Mouse (Mus musculus) liver, embryonic 16.5 days (tissue): ENCODE measurements at regions not wholly inside any gene's neighbourhood (a gene's known extent, or its start where the extent isn't known, plus 50 kb on each side); places are given as distances from the start of the nearest gene placed in this dataset.

Experiments used
- ATAC-seq: fragments of 200-750 bp; cut with Nextera tagmentation; 2 replicates; pipeline ENCODE4 v1.8.0; 2017; ENCODE audit warnings: low read depth, mild to moderate bottlenecking, moderate number of reproducible peaks, moderate library complexity
- H3K27ac ChIP-seq: fragments of 300-500 bp; sonication (generic); 2 replicates; pipeline ENCODE4 v1.5.1; 2014; ENCODE audit warnings: mild to moderate bottlenecking, low read length
- H3K27me3 ChIP-seq: fragments of 300-500 bp; sonication (generic); 2 replicates; pipeline ENCODE4 v1.6.1; 2014; ENCODE audit warnings: low read depth, low read length, mixed read lengths; ENCODE audit not compliant: control insufficient read depth, insufficient read depth
- H3K36me3 ChIP-seq: fragments of 300-500 bp; sonication (generic); 2 replicates; pipeline ENCODE4 v1.6.1; 2014; ENCODE audit warnings: mild to moderate bottlenecking; ENCODE audit not compliant: control insufficient read depth, insufficient read depth
- H3K4me1 ChIP-seq: fragments of 300-500 bp; sonication (generic); 2 replicates; pipeline ENCODE4 v1.6.1; 2014; ENCODE audit warnings: low read depth, low read length, mixed read lengths; ENCODE audit not compliant: control insufficient read depth
- H3K4me2 ChIP-seq: fragments of 300-500 bp; sonication (generic); 2 replicates; pipeline ENCODE4 v1.6.1; 2014; ENCODE audit warnings: low read depth, low read length, mixed read lengths
- H3K4me3 ChIP-seq: fragments of 300-500 bp; sonication (generic); 2 replicates; pipeline ENCODE4 v1.5.1; 2014; ENCODE audit warnings: low read depth, mild to moderate bottlenecking, low read length
- H3K9ac ChIP-seq: fragments of 300-500 bp; sonication (generic); 2 replicates; pipeline ENCODE4 v1.6.1; 2014; ENCODE audit warnings: low read depth, low read length
- H3K9me3 ChIP-seq: fragments of 300-500 bp; sonication (generic); replicated peaks from 2 replicates; pipeline ENCODE4 v1.6.1; 2016; ENCODE audit warnings: low read length; ENCODE audit not compliant: control insufficient read depth
- WGBS: fragments of 180-500 bp; shearing (Covaris S2); extraction: QIAGEN DNeasy Blood & Tissue Kit; methylation state at CpG from one replicate; pipeline ENCODE4 v1.1.7; 2014; ENCODE audit not compliant: insufficient replicate concordance; 5-methylcytosine and 5-hydroxymethylcytosine counted together

- WGBS = 66% methylated on average over 9 of the region's 9 CpGs
- Histone ChIP-seq H3K4me1 (no peaks in the 10 kb centered on the region), H3K36me3 (no peaks in the 10 kb centered on the region), H3K27me3 (no peaks in the 10 kb centered on the region), H3K27ac (no peak overlapping the region), H3K9ac (no peak overlapping the region), H3K4me3 (no peak overlapping the region), H3K9me3 (no peaks in the 10 kb centered on the region), H3K4me2 (no peak overlapping the region)
- no peak for ATAC-seq
Measured at GRCm38 (mm10) chr13:70193270-70193669, 391.1 kb downstream of the Med10 start.

DNA sequence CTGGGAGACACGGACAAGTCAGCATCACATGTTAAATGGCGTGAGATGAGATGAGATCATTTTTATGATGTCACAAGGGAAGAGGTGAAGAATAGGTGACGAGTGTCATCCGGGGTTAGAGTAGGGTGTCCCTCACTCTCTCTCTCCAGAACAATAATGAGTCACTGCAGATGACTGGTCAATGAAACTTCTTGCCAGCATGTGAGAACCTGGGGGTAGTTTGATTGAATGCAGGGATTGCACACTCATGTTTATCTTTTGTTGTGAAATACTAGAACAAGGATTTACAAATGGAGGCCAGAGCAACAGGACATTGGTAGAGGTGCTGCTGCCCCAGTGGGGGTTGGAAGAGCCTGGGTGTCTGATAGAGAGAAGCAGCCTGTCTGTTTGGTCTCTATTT is 393.7 kb downstream of the Med10 start:
- 54% methylated on average over 4 of the region's 4 CpGs for WGBS
- Histone ChIP-seq H3K27ac (no peak overlapping the region), H3K9me3 (no peaks in the 10 kb centered on the region), H3K4me2 (no peak overlapping the region), H3K4me1 (no peaks in the 10 kb centered on the region), H3K36me3 (no peaks in the 10 kb centered on the region), H3K4me3 (no peak overlapping the region), H3K9ac (no peak overlapping the region), H3K27me3 (no peaks in the 10 kb centered on the region)
- no peak for ATAC-seq

DNA sequence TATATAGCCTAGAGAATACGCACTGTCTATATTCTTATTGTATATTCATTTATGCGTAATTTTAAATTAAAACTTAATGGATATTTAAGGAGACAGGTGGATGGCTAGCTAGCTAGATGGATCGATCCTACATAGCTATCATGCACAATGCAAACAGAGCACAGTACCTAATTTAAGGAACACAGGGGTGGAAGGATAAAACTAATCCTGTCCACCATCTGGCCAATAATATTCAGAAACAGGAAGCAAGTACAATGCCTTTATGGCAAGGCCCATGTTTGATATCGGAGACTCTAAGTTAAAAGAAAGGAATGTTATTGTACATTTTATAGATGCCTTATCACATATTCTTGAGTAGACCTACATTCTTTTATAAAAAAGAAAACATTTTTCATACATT is 396.4 kb downstream of the Med10 start:
- Histone ChIP-seq H3K27ac (no peak overlapping the region), H3K4me2 (no peak overlapping the region), H3K9me3 (no peaks in the 10 kb centered on the region), H3K9ac (no peak overlapping the region), H3K4me1 (no peaks in the 10 kb centered on the region), H3K27me3 (no peaks in the 10 kb centered on the region), H3K36me3 (no peaks in the 10 kb centered on the region), H3K4me3 (no peak overlapping the region)
- no peak for ATAC-seq
- WGBS = 67% methylated on average over 4 of the region's 4 CpGs

GRCm38 (mm10) chr13:70199087-70199486 is 396.9 kb downstream of the Med10 start:
- Histone ChIP-seq H3K4me3 (no peak overlapping the region), H3K36me3 (no peaks in the 10 kb centered on the region), H3K27me3 (no peaks in the 10 kb centered on the region), H3K4me2 (no peak overlapping the region), H3K27ac (no peak overlapping the region), H3K4me1 (no peaks in the 10 kb centered on the region), H3K9ac (no peak overlapping the region), H3K9me3 (no peaks in the 10 kb centered on the region)
- 41% methylated on average over 1 of the region's 1 CpGs for WGBS
- no peak for ATAC-seq

GRCm38 (mm10) chr13:70205334-70205733 is 403.1 kb downstream of the Med10 start:
- Histone ChIP-seq H3K4me3 (no peak overlapping the region), H3K27me3 (no peaks in the 10 kb centered on the region), H3K9ac (no peak overlapping the region), H3K4me2 (no peak overlapping the region), H3K4me1 (no peaks in the 10 kb centered on the region), H3K36me3 (no peaks in the 10 kb centered on the region), H3K9me3 (no peaks in the 10 kb centered on the region), H3K27ac (no peak overlapping the region)
- 56% methylated on average over 7 of the region's 7 CpGs for WGBS
- ATAC-seq = no peak

- no peaks in the 10 kb centered on the region for H3K4me1 ChIP-seq
- no peak overlapping the region for H3K27ac ChIP-seq
- H3K4me2 ChIP-seq = no peak overlapping the region
- no peak overlapping the region for H3K9ac ChIP-seq
- no peaks in the 10 kb centered on the region for H3K36me3 ChIP-seq
- ATAC-seq = no peak
- no peaks in the 10 kb centered on the region for H3K27me3 ChIP-seq
- no peaks in the 10 kb centered on the region for H3K9me3 ChIP-seq
- WGBS = 73% methylated on average over 3 of the region's 3 CpGs
- no peak overlapping the region for H3K4me3 ChIP-seq
Measured at GRCm38 (mm10) chr13:70210158-70210557, 408.0 kb downstream of the Med10 start.

DNA sequence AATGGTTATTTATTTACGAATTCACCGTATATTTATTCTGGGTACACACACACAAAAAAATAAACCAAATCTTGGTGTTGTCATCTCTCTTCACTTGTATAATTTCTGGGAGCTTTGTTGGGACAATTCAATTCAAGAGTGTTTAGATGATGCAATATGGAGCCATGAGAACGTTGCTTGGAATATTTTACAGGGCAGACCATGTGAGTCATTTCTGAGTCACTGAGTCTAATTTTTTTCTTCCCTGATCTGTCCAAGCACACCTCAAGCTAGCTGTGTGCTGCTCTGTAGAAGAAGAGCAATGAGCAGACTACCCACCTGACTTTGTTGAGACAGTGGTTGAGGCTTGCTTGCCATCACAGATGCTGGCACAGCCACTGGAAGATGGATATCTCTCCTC is 410.8 kb downstream of the Med10 start:
- Histone ChIP-seq H3K9ac (no peak overlapping the region), H3K27me3 (no peaks in the 10 kb centered on the region), H3K36me3 (no peaks in the 10 kb centered on the region), H3K4me1 (no peaks in the 10 kb centered on the region), H3K4me2 (no peak overlapping the region), H3K9me3 (no peaks in the 10 kb centered on the region), H3K27ac (no peak overlapping the region), H3K4me3 (no peak overlapping the region)
- WGBS = 65% methylated on average over 3 of the region's 3 CpGs
- ATAC-seq = no peak

DNA sequence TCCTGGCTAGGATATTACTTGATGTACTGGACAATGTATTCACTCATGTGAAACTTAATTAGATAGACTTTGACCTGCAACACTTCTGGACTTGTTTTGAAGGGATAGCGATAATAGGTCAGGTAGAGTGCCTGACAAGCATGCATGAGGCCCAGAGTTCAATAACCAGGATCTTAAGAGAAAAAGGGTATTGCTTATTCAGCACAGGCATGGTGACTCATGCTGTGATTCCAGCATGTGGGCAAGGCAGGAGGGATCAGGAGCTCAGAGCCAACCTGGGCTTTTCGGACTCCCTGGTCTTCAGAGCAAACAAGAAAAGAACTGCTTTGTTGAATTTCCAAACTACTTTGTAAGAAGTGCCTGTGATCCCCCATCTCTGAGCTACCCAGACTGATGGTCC is 411.4 kb downstream of the Med10 start:
- no peak for ATAC-seq
- 65% methylated on average over 2 of the region's 2 CpGs for WGBS
- H3K27ac ChIP-seq = no peak overlapping the region
- H3K36me3 ChIP-seq = no peaks in the 10 kb centered on the region
- no peaks in the 10 kb centered on the region for H3K4me1 ChIP-seq
- no peak overlapping the region for H3K4me2 ChIP-seq
- H3K27me3 ChIP-seq = no peaks in the 10 kb centered on the region
- H3K4me3 ChIP-seq = no peak overlapping the region
- no peak overlapping the region for H3K9ac ChIP-seq
- H3K9me3 ChIP-seq = no peaks in the 10 kb centered on the region

GRCm38 (mm10) chr13:70214022-70214654 is 411.9 kb downstream of the Med10 start:
- no peak for ATAC-seq
- no peaks in the 10 kb centered on the region for H3K27me3 ChIP-seq
- no peak overlapping the region for H3K9ac ChIP-seq
- 58% methylated on average over 10 of the region's 10 CpGs for WGBS
- no peaks in the 10 kb centered on the region for H3K36me3 ChIP-seq
- no peak overlapping the region for H3K4me2 ChIP-seq
- no peaks in the 10 kb centered on the region for H3K4me1 ChIP-seq
- H3K4me3 ChIP-seq = no peak overlapping the region
- no peaks in the 10 kb centered on the region for H3K9me3 ChIP-seq
- H3K27ac ChIP-seq = no peak overlapping the region
